Mouse (Mus musculus) forebrain, embryonic 12.5 days (tissue): ENCODE data around the gene Lypd6. TPM values are rescaled to one million over a fixed set of nuclear protein-coding genes. Genes with fewer than 3 reads are reported as not detected.

Source experiments
- ATAC-seq: fragments of 200-750 bp; cut with Nextera tagmentation; 2 replicates; pipeline ENCODE4 v1.8.0; 2017; ENCODE audit warnings: moderate TSS enrichment; ENCODE audit not compliant: low FRiP score
- H3K27ac ChIP-seq: fragments of 300-500 bp; sonication (generic); 2 replicates; pipeline ENCODE4 v1.5.1; 2016; ENCODE audit warnings: mild to moderate bottlenecking
- H3K27me3 ChIP-seq: fragments of 300-500 bp; sonication (generic); 2 replicates; pipeline ENCODE4 v1.6.1; 2016; ENCODE audit warnings: mild to moderate bottlenecking
- H3K36me3 ChIP-seq: fragments of 300-500 bp; sonication (generic); replicated peaks from 2 replicates; pipeline ENCODE4 v1.6.1; 2016; ENCODE audit warnings: mild to moderate bottlenecking
- H3K4me1 ChIP-seq: fragments of 300-500 bp; sonication (generic); 2 replicates; pipeline ENCODE4 v1.6.1; 2016
- H3K4me2 ChIP-seq: fragments of 300-500 bp; sonication (generic); 2 replicates; pipeline ENCODE4 v1.6.1; 2016; ENCODE audit warnings: mild to moderate bottlenecking, moderate library complexity
- H3K4me3 ChIP-seq: fragments of 300-500 bp; sonication (generic); replicated peaks from 2 replicates; pipeline ENCODE4 v1.5.1; 2016; ENCODE audit warnings: mild to moderate bottlenecking
- H3K9ac ChIP-seq: fragments of 300-500 bp; sonication (generic); 2 replicates; pipeline ENCODE4 v1.6.1; 2016; ENCODE audit warnings: mild to moderate bottlenecking
- H3K9me3 ChIP-seq: fragments of 300-500 bp; sonication (generic); 2 replicates; pipeline ENCODE4 v1.6.1; 2016
- WGBS: fragments of 180-500 bp; shearing (Covaris S2); methylation state at CpG from one replicate; pipeline ENCODE4 v1.1.7; 2016; 5-methylcytosine and 5-hydroxymethylcytosine counted together
- polyA plus RNA-seq: library from polyadenylated mRNA; unstranded; fragments of >200 nt; fragmentation: Nextera tagmentation; extraction: Ambion mirVana; gene quantifications from 2 replicates; pipeline ENCODE4 v1.2.1, GENCODE M21; 2016

Gene Lypd6
- polyA plus RNA-seq, 1 experiment from 2014 or later, result 9.6 TPM

GRCm38 (mm10) chr2:50150816-50151215, 84.6 kb downstream of the Lypd6 start:
- ATAC-seq, result no peak
- Histone ChIP-seq H3K4me2 (no peak overlapping the region), H3K27ac (no peak overlapping the region), H3K4me3 (no peak overlapping the region), H3K9me3 (no peaks in the 10 kb centered on the region), H3K27me3 (no peaks in the 10 kb centered on the region), H3K4me1 (no peaks in the 10 kb centered on the region), H3K36me3 (no peaks in the 10 kb centered on the region), H3K9ac (no peak overlapping the region)
- 87% methylated on average over 5 of the region's 5 CpGs for WGBS

GRCm38 (mm10) chr2:50151401-50151800, 85.2 kb downstream of the Lypd6 start:
- H3K4me3 ChIP-seq, result no peak overlapping the region
- H3K36me3 ChIP-seq, result no peaks in the 10 kb centered on the region
- 70% methylated on average over 2 of the region's 2 CpGs for WGBS
- no peak overlapping the region for H3K4me2 ChIP-seq
- H3K27me3 ChIP-seq, result no peaks in the 10 kb centered on the region
- H3K4me1 ChIP-seq, result no peaks in the 10 kb centered on the region
- H3K9me3 ChIP-seq, result no peaks in the 10 kb centered on the region; the same call in 1 of the 2 replicates
- no peak for ATAC-seq
- no peak overlapping the region for H3K9ac ChIP-seq
- H3K27ac ChIP-seq, result no peak overlapping the region

- no peaks in the 10 kb centered on the region for H3K27me3 ChIP-seq
- H3K4me2 ChIP-seq, result no peak overlapping the region
- no peak overlapping the region for H3K9ac ChIP-seq
- H3K36me3 ChIP-seq, result no peaks in the 10 kb centered on the region
- H3K27ac ChIP-seq, result no peak overlapping the region
- ATAC-seq, result no peak
- no peaks in the 10 kb centered on the region for H3K4me1 ChIP-seq
- WGBS, result 85% methylated on average over 3 of the region's 3 CpGs
- H3K9me3 ChIP-seq, result no peaks in the 10 kb centered on the region; the same call in 1 of the 2 replicates
- H3K4me3 ChIP-seq, result no peak overlapping the region
Measured at GRCm38 (mm10) chr2:50151879-50152278, 85.7 kb downstream of the Lypd6 start.

- no peak overlapping the region for H3K27ac ChIP-seq
- H3K9me3 ChIP-seq, result no peaks in the 10 kb centered on the region; the same call in 1 of the 2 replicates
- no peaks in the 10 kb centered on the region for H3K27me3 ChIP-seq
- no peaks in the 10 kb centered on the region for H3K4me1 ChIP-seq
- ATAC-seq, result no peak
- no peak overlapping the region for H3K4me3 ChIP-seq
- H3K4me2 ChIP-seq, result no peak overlapping the region
- 96% methylated on average over 10 of the region's 10 CpGs for whole genome bisulfite sequencing
- H3K36me3 ChIP-seq, result no peaks in the 10 kb centered on the region
- no peak overlapping the region for H3K9ac ChIP-seq
Measured at GRCm38 (mm10) chr2:50156009-50156408, 89.8 kb downstream of the Lypd6 start.

DNA sequence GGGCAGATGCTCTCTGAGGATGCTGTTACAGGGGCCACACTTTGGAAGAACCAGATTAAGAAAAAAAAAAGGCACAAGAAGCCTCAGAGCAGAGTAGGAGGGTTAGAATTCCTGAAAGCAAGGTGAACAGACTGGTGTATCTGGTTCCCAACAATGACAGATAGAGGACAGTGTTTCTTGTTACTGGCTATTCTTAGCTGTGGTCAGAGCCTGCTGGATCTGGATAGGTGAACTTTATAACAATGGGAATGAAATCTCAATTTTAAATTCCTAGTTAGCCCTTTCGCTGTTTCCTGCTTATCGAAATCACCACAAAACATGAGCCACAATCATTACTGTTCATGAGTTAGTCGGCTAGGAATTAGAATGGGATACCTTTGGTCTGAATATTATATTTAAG, 93.8 kb downstream of the Lypd6 start:
- H3K4me3 ChIP-seq, result no peak overlapping the region
- no peak overlapping the region for H3K27ac ChIP-seq
- H3K4me1 ChIP-seq, result no peaks in the 10 kb centered on the region
- H3K36me3 ChIP-seq, result no peaks in the 10 kb centered on the region
- no peak for ATAC-seq
- WGBS, result 88% methylated on average over 3 of the region's 3 CpGs
- H3K4me2 ChIP-seq, result no peak overlapping the region
- H3K27me3 ChIP-seq, result no peaks in the 10 kb centered on the region
- no peaks in the 10 kb centered on the region; the same call in 1 of the 2 replicates for H3K9me3 ChIP-seq
- no peak overlapping the region for H3K9ac ChIP-seq

DNA sequence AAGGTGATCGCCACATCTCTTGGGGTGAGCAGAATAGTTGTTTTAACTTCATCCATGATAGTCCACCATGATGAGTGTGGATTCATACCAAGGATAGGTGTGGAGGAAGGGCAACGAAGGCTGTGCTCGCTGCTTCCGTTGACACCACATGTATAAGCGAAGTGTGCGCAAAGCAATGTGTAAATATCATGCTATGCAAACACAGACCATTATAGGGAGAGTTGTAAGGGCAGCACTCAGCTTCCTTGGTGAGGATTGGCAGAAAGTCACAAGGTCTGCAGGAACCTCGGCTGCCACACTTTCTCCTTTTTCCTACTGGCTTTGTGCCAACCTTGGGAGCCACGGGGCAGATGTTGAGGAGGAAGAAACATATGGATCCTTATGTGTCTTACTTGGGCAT, 97.4 kb downstream of the Lypd6 start:
- Histone ChIP-seq H3K27ac (no peak overlapping the region), H3K9me3 (no peaks in the 10 kb centered on the region), H3K4me1 (peaks cover 11% of the 10 kb centered on the region; the same call in 1 of the 2 replicates), H3K9ac (no peak overlapping the region), H3K4me3 (no peak overlapping the region), H3K4me2 (no peak overlapping the region), H3K36me3 (no peaks in the 10 kb centered on the region), H3K27me3 (no peaks in the 10 kb centered on the region)
- 87% methylated on average over 8 of the region's 8 CpGs for WGBS
- ATAC-seq, result no peak

- 64% methylated on average over 6 of the region's 6 CpGs for WGBS
- Histone ChIP-seq H3K4me2 (no peak overlapping the region), H3K9ac (no peak overlapping the region), H3K36me3 (no peaks in the 10 kb centered on the region), H3K9me3 (no peaks in the 10 kb centered on the region), H3K4me3 (no peak overlapping the region), H3K27me3 (no peaks in the 10 kb centered on the region), H3K4me1 (peaks cover 11% of the 10 kb centered on the region; the same call in 1 of the 2 replicates), H3K27ac (no peak overlapping the region)
- ATAC-seq, result no peak
Measured at GRCm38 (mm10) chr2:50165277-50165676, 99.0 kb downstream of the Lypd6 start.

GRCm38 (mm10) chr2:50166082-50166481, 99.9 kb downstream of the Lypd6 start:
- H3K4me3 ChIP-seq, result no peak overlapping the region
- H3K36me3 ChIP-seq, result no peaks in the 10 kb centered on the region
- no peaks in the 10 kb centered on the region for H3K27me3 ChIP-seq
- H3K4me2 ChIP-seq, result no peak overlapping the region
- no peaks in the 10 kb centered on the region for H3K9me3 ChIP-seq
- H3K9ac ChIP-seq, result no peak overlapping the region
- no peak overlapping the region for H3K27ac ChIP-seq
- peaks cover 11% of the 10 kb centered on the region; the same call in 1 of the 2 replicates for H3K4me1 ChIP-seq
- 84% methylated on average over 5 of the region's 5 CpGs for WGBS
- no peak for ATAC-seq

DNA sequence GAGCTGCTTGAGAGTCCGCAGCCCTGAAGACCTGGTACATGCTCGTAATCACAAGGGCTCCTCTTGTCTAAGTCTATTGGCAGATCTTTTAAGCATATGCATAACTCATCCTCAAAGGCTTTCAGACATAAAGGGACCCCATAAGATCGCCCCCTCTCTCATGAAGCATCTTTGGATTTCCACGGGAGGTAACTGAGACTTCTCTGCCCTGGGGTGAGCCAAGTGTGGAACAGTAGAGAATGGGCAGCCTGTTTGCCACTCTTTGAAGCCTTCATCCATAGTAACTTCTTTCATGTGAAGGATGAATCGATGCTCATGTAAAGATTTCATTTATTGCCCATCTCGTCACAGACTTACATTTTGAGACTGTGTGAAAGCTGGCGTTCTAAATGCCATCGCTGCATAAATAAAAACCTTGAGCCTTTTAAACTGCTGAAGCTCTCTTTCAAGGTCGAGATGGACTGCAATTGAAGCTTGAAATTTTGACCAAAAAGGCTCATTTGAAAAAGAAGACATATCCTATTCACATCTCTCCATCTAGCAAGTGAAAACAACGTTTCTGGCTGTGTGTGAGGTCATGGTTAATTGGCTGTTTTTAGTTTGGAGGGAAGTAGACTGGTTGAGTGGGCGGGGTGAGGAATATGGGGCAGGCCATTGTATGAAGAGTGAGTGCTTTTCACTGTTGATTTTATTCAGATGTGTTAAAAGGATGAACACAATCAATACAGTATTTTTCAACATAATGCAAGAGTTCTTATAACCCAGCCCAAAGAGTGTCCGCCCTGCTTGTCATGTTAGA, 107.7 kb downstream of the Lypd6 start:
- WGBS, result 47% methylated on average over 12 of the region's 12 CpGs
- Histone ChIP-seq H3K4me2 (no peak overlapping the region), H3K27ac (no peak overlapping the region), H3K4me1 (peaks cover 11% of the 10 kb centered on the region; the same call in 1 of the 2 replicates), H3K9me3 (no peaks in the 10 kb centered on the region), H3K27me3 (no peaks in the 10 kb centered on the region), H3K4me3 (no peak overlapping the region), H3K9ac (no peak overlapping the region), H3K36me3 (no peaks in the 10 kb centered on the region)
- peak; percentile 49; the same call in 1 of the 2 replicates for ATAC-seq

DNA sequence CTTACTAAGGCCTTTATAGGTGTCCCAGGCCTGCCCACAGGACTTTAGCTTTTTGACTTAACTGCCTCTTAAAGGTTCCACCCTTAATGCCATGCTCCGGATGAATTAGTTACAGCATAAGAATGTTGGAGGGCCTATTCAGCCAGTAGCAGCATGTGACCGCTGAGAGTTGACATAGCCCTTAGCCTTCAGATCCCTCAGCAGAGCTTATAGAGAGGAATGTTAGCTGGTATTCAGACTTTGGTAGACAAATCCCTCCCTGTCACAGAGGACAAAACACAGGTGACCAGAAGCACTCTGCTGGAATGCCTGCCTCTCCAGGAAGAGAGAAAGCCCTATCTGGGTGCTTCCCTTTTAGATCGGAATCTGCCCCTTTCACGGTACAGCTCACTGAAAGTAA, 109.5 kb downstream of the Lypd6 start:
- Histone ChIP-seq H3K9me3 (no peaks in the 10 kb centered on the region), H3K4me1 (peaks cover 11% of the 10 kb centered on the region; the same call in 1 of the 2 replicates), H3K27ac (no peak overlapping the region), H3K36me3 (no peaks in the 10 kb centered on the region), H3K4me3 (no peak overlapping the region), H3K9ac (no peak overlapping the region), H3K4me2 (no peak overlapping the region), H3K27me3 (no peaks in the 10 kb centered on the region)
- WGBS, result 58% methylated on average over 4 of the region's 4 CpGs
- ATAC-seq, result no peak

GRCm38 (mm10) chr2:50179164-50179563, 112.9 kb downstream of the Lypd6 start:
- no peak for ATAC-seq
- H3K9me3 ChIP-seq, result no peaks in the 10 kb centered on the region

GRCm38 (mm10) chr2:50180423-50180822, 114.2 kb downstream of the Lypd6 start:
- no peaks in the 10 kb centered on the region for H3K9me3 ChIP-seq
- WGBS, result 95% methylated on average over 3 of the region's 3 CpGs
- ATAC-seq, result no peak
- no peaks in the 10 kb centered on the region for H3K27me3 ChIP-seq
- no peaks in the 10 kb centered on the region for H3K36me3 ChIP-seq
- no peak overlapping the region for H3K27ac ChIP-seq
- no peak overlapping the region for H3K4me3 ChIP-seq
- H3K9ac ChIP-seq, result no peak overlapping the region
- H3K4me2 ChIP-seq, result no peak overlapping the region
- peaks cover 3% of the 10 kb centered on the region; the same call in 1 of the 2 replicates for H3K4me1 ChIP-seq

More at GRCm38 (mm10) chr2:50179164-50179563, 112.9 kb downstream of the Lypd6 start:
- Histone ChIP-seq H3K4me3 (no peak overlapping the region), H3K9ac (no peak overlapping the region), H3K4me1 (peaks cover 4% of the 10 kb centered on the region; the same call in 1 of the 2 replicates), H3K27ac (no peak overlapping the region), H3K4me2 (no peak overlapping the region), H3K27me3 (no peaks in the 10 kb centered on the region), H3K36me3 (no peaks in the 10 kb centered on the region)
- 82% methylated on average over 5 of the region's 5 CpGs for WGBS

GRCm38 (mm10) chr2:50181332-50181731, 115.1 kb downstream of the Lypd6 start:
- H3K9ac ChIP-seq, result no peak overlapping the region
- no peaks in the 10 kb centered on the region for H3K36me3 ChIP-seq
- H3K4me2 ChIP-seq, result no peak overlapping the region
- peaks cover 3% of the 10 kb centered on the region; the same call in 1 of the 2 replicates for H3K4me1 ChIP-seq
- no peaks in the 10 kb centered on the region for H3K9me3 ChIP-seq
- H3K4me3 ChIP-seq, result no peak overlapping the region
- WGBS, result 90% methylated on average over 3 of the region's 3 CpGs
- no peak for ATAC-seq
- no peak overlapping the region for H3K27ac ChIP-seq
- H3K27me3 ChIP-seq, result no peaks in the 10 kb centered on the region
